Mouse (Mus musculus): Measurements from ENCODE around the gene Hectd1. TPM values are rescaled to one million over a fixed set of nuclear protein-coding genes. Genes with fewer than 3 reads are reported as not detected.

Gene Hectd1
- total RNA-seq, 1 experiment from 2014 or later: 151 TPM

DNA sequence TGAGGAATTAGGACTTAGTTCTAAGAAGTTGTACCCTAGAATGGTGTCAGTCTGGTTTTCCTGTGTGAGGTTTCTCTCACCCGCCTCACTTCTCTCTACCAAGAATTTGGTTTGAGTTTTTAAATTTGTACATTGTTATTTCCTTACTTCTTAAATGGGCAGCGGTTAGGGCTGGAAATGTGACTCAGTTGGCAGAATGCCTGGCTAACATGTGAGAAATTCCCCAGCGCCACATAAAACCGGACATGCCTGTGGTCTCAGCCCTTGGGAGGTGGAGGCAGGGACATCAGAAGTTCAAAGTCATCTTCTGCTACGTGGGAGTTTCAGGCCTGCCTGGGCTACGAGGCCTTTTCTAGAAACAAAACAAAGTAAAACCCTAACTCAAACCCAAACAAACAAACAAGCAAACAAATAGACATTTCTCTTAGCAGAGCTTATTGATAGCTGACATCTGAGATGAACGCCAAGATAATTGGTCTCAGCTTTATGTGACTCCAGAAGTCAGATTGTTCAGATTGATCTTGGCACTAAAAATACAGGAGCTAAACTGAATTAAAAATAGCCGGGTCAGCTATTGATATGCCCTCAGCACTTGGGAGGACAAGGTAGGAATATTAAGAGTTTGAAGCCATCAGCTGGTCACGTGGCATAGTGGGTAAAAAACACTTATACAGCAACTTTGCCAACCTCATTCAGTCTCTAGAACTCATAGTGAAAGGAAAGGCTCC, 18.8 kb upstream of the Hectd1 start:
- peak; percentile 51 to 69 for ATAC-seq (replicated peaks in 1 of 2; ENCODE audit: insufficient read depth in 1 of 2, low FRiP score in 2 of 2, low TSS enrichment in 1 of 2, low read depth in 1 of 2, poor library complexity in 2 of 2, severe bottlenecking in 2 of 2)

DNA sequence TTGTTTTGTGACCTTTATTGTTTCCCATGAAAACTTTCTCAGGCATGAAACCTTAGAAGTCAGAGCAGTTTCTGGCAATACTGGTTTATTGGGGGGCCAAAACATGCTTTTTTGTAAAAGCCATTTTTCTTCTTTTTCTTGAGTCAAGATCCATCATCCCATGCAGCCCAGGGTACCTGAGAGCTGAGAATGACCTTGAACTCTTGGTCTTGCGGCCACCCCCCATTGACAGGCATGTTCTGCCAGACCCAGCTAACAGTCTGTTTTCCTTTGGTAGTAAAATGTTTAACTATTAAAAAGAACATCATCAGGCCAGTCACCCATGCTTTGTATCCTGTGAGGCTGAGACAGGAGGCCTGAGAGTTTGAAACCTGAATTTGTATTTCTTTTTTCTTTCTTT, 15.9 kb upstream of the Hectd1 start:
- no peak for ATAC-seq (replicated peaks in 1 of 2; ENCODE audit: insufficient read depth in 1 of 2, low FRiP score in 2 of 2, low TSS enrichment in 1 of 2, low read depth in 1 of 2, poor library complexity in 2 of 2, severe bottlenecking in 2 of 2)

DNA sequence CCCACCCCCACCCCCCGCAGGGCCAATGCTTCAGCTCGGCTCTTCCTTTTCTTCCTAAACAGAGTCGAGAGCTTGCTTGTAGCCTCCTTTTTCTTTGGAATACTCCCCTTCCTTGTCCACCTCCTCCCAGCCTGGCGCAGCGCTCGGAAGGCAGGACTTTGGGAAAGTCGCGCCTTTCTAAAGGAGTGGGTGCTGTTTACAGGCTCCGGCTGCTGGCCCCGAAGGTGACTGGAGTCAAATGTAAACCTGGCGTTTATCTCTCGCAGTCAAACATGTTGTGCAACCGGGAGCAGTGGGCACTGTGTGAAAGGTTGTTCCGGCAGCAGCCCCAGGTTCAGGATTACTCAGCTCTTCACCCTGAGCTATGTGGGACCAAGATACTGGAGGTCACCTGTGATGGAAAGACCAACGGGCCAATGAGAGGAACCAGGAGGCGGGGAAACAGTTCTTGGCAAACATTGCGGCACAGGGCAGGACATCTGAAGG, 15.5 kb upstream of the Hectd1 start:
- peak; percentile 92 to 94 for ATAC-seq (replicated peaks in 1 of 2; ENCODE audit: insufficient read depth in 1 of 2, low FRiP score in 2 of 2, low TSS enrichment in 1 of 2, low read depth in 1 of 2, poor library complexity in 2 of 2, severe bottlenecking in 2 of 2)

DNA sequence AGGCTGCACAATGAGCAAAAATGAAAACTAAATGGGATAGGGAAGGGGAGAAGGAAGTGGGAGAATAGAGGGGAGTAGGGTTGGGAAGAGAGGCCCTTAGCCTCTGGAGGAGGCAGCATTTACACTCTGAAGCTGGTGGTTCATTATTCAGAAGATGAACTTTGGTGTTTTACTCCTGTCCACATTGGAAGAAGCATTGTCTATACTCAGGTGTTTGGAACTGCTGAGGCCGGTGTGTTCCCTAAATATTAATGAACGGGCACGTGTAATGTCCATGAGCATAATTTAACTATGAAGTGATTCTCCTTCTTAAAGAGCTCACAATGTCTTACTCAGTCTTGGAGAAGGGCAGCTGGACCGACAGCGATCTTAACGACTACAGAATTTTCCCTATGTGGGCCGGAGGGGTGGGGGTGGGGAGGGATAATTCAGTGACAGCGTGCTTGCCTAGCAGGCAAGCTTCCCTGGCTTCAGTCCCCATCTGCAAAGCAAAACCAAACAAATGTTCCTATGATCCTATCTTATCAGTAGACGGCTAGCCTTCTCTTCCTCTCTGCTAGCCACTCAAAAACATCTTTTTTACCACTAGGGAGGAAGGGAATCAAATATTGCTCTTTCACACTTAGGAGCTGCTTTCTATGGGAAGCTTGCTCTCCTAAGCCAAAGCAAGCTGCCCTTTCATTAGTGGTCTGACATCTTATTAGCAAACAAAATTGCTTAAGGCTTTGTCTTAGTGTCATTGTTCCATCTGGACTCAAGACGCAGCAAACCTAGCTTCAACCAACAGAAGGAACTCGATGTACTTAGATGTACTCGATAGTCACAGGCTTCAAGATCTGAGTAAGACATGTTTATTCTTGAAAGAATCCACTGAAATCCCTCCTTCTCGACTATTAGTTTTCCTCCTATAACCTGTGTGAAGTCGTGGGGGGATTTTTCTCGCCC, 14.5 kb upstream of the Hectd1 start:
- ATAC-seq (replicated peaks in 1 of 2; ENCODE audit: insufficient read depth in 1 of 2, low FRiP score in 2 of 2, low TSS enrichment in 1 of 2, low read depth in 1 of 2, poor library complexity in 2 of 2, severe bottlenecking in 2 of 2): no peak

GRCm38 (mm10) chr12:51842081-51842864, 12.9 kb upstream of the Hectd1 start:
- ATAC-seq (replicated peaks in 1 of 2; ENCODE audit: insufficient read depth in 1 of 2, low FRiP score in 2 of 2, low TSS enrichment in 1 of 2, low read depth in 1 of 2, poor library complexity in 2 of 2, severe bottlenecking in 2 of 2): no peak

- ATAC-seq (replicated peaks in 1 of 2; ENCODE audit: insufficient read depth in 1 of 2, low FRiP score in 2 of 2, low TSS enrichment in 1 of 2, low read depth in 1 of 2, poor library complexity in 2 of 2, severe bottlenecking in 2 of 2): no peak
These were observed 10.5 kb upstream of the Hectd1 start for GRCm38 (mm10) chr12:51839856-51840255.

DNA sequence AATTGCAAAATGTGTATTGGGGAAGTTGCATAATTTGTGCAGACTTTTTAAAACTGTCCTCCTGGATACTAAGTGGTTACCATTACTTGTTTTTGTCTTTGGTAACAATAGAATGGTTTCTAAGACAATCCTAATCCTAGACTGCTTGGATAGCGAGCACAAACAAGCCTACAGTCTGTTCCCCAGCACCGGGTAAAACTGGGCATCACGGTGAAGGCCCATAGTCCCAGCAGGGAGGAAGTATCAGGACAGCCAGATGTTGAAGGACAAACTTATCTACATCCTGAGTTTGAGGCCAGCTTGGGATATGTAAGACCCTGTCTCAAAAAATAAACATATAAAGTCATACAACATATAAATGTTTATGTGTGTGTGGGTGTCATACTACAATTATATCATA, 5.9 kb upstream of the Hectd1 start:
- ATAC-seq (replicated peaks in 1 of 2; ENCODE audit: insufficient read depth in 1 of 2, low FRiP score in 2 of 2, low TSS enrichment in 1 of 2, low read depth in 1 of 2, poor library complexity in 2 of 2, severe bottlenecking in 2 of 2): no peak

DNA sequence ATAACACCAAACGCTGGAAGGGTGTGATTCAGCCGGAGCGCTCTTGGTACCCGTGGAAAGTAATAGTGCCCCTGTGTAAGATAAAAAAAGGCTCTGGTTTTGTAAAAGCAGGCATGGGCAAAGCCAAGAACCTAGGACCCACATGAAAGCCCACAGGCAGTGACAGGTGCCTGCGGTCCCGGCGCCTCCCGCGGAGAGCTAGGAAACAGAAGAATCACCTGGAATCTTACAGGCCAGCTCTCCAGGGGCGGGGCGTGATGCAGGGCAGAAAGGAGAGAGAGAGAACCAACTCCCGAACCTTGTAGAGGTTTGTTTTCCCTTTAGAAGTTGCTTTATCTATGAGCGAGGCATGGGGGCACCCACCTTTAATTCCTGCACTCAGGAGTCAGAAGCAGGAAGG, 2.6 kb upstream of the Hectd1 start:
- ATAC-seq (replicated peaks in 1 of 2; ENCODE audit: insufficient read depth in 1 of 2, low FRiP score in 2 of 2, low TSS enrichment in 1 of 2, low read depth in 1 of 2, poor library complexity in 2 of 2, severe bottlenecking in 2 of 2): no peak

GRCm38 (mm10) chr12:51831296-51831695, 2.0 kb upstream of the Hectd1 start:
- no peak for ATAC-seq (replicated peaks in 1 of 2; ENCODE audit: insufficient read depth in 1 of 2, low FRiP score in 2 of 2, low TSS enrichment in 1 of 2, low read depth in 1 of 2, poor library complexity in 2 of 2, severe bottlenecking in 2 of 2)

- no peak for ATAC-seq (replicated peaks in 1 of 2; ENCODE audit: insufficient read depth in 1 of 2, low FRiP score in 2 of 2, low TSS enrichment in 1 of 2, low read depth in 1 of 2, poor library complexity in 2 of 2, severe bottlenecking in 2 of 2)
These were observed 1.3 kb upstream of the Hectd1 start for GRCm38 (mm10) chr12:51830671-51831070.

GRCm38 (mm10) chr12:51830077-51830402, 704 bp upstream of the Hectd1 start:
- peak; percentile 33 to 34; a peak in 3 of 4 replicates for ATAC-seq (replicated peaks in 1 of 2; ENCODE audit: insufficient read depth in 1 of 2, low FRiP score in 2 of 2, low TSS enrichment in 1 of 2, low read depth in 1 of 2, poor library complexity in 2 of 2, severe bottlenecking in 2 of 2)

DNA sequence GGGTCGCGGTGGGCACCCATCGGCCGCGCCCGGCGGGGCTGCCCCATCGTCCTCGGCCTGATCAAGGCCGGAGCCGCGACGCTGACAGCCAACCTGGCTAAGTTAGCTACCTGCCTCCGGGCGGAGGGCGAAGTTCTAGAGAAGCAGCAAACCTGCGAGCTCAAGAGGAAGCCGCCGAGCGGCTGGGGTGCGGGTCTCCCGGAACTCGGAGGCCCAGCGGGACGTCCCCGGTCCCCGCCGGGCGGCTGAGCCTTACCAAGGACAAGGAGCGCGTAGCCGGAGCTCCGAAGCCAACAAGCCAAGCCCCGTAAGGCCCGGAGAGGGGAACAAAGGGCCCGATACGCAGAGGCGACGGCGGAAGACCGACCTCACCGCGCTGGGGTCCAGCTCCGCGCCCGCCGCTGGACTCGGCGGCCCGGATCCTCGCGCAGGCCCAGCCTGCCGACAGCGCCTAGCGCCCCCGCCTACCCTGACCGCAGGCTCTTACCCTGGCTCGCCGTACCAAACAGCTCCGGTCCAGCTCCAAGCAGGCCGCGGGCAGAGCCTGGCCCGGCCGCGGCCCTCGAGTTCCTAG, 533 bp downstream of the Hectd1 start:
- peak in 1 of 2 experiments; percentile 14; a peak in 1 of 4 replicates for ATAC-seq (replicated peaks in 1 of 2; ENCODE audit: insufficient read depth in 1 of 2, low FRiP score in 2 of 2, low TSS enrichment in 1 of 2, low read depth in 1 of 2, poor library complexity in 2 of 2, severe bottlenecking in 2 of 2)

GRCm38 (mm10) chr12:51827958-51828650, 1.2 kb downstream of the Hectd1 start:
- no peak for ATAC-seq (replicated peaks in 1 of 2; ENCODE audit: insufficient read depth in 1 of 2, low FRiP score in 2 of 2, low TSS enrichment in 1 of 2, low read depth in 1 of 2, poor library complexity in 2 of 2, severe bottlenecking in 2 of 2)

- no peak for ATAC-seq (replicated peaks in 1 of 2; ENCODE audit: insufficient read depth in 1 of 2, low FRiP score in 2 of 2, low TSS enrichment in 1 of 2, low read depth in 1 of 2, poor library complexity in 2 of 2, severe bottlenecking in 2 of 2)
These were observed 4.0 kb downstream of the Hectd1 start for GRCm38 (mm10) chr12:51825338-51825737.

- no peak for ATAC-seq (replicated peaks in 1 of 2; ENCODE audit: insufficient read depth in 1 of 2, low FRiP score in 2 of 2, low TSS enrichment in 1 of 2, low read depth in 1 of 2, poor library complexity in 2 of 2, severe bottlenecking in 2 of 2)
These were observed 6.0 kb downstream of the Hectd1 start for GRCm38 (mm10) chr12:51823311-51823710.

DNA sequence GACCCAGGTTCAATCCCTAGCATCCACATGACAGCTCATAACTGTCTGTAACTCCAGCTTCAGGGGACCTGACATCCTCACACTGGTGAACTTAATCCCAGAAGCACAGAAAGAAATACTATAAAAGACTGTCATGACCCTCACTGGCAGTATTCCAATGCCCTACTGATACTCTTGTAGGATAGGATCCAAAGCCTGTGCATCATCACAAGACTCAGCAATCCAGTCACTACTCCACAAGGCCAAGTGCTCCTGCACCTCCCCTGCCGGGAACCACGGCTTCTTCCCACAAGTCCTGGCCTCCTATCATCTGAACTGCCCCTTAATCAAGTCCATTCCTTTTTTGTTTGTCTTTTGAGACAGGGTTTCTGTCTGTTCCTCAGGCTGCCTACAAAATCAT, 6.5 kb downstream of the Hectd1 start:
- no peak for ATAC-seq (replicated peaks in 1 of 2; ENCODE audit: insufficient read depth in 1 of 2, low FRiP score in 2 of 2, low TSS enrichment in 1 of 2, low read depth in 1 of 2, poor library complexity in 2 of 2, severe bottlenecking in 2 of 2)

- no peak for ATAC-seq (replicated peaks in 1 of 2; ENCODE audit: insufficient read depth in 1 of 2, low FRiP score in 2 of 2, low TSS enrichment in 1 of 2, low read depth in 1 of 2, poor library complexity in 2 of 2, severe bottlenecking in 2 of 2)
These were observed 7.1 kb downstream of the Hectd1 start for GRCm38 (mm10) chr12:51822236-51822635.

Data from hematopoietic stem cell, adult 5-6 weeks (primary cell).